Mouse (Mus musculus) hindbrain, embryonic 13.5 days (tissue): ENCODE results near the gene Minos1. TPM values are rescaled to one million over a fixed set of nuclear protein-coding genes. Genes with fewer than 3 reads are reported as not detected.

Source experiments
- ATAC-seq: fragments of 200-750 bp; cut with Nextera tagmentation; 2 replicates; pipeline ENCODE4 v1.8.0; 2017; ENCODE audit warnings: moderate TSS enrichment; ENCODE audit not compliant: low FRiP score
- H3K27ac ChIP-seq: fragments of 300-500 bp; sonication (generic); 2 replicates; pipeline ENCODE4 v1.5.1; 2015; ENCODE audit warnings: inconsistent platforms, mild to moderate bottlenecking, moderate library complexity
- H3K27me3 ChIP-seq: fragments of 300-500 bp; sonication (generic); 2 replicates; pipeline ENCODE4 v1.6.1; 2015; ENCODE audit warnings: mild to moderate bottlenecking, inconsistent platforms
- H3K36me3 ChIP-seq: fragments of 300-500 bp; sonication (generic); 2 replicates; pipeline ENCODE4 v1.6.1; 2015; ENCODE audit warnings: mild to moderate bottlenecking, inconsistent platforms
- H3K4me1 ChIP-seq: fragments of 300-500 bp; sonication (generic); replicated peaks from 2 replicates; pipeline ENCODE4 v1.6.1; 2015; ENCODE audit warnings: inconsistent platforms
- H3K4me2 ChIP-seq: fragments of 300-500 bp; sonication (generic); 2 replicates; pipeline ENCODE4 v1.6.1; 2015; ENCODE audit warnings: inconsistent platforms, mild to moderate bottlenecking, moderate library complexity
- H3K4me3 ChIP-seq: fragments of 300-500 bp; sonication (generic); 2 replicates; pipeline ENCODE4 v1.5.1; 2015; ENCODE audit warnings: mild to moderate bottlenecking, inconsistent platforms
- H3K9ac ChIP-seq: fragments of 300-500 bp; sonication (generic); 2 replicates; pipeline ENCODE4 v1.6.1; 2015; ENCODE audit warnings: mild to moderate bottlenecking, inconsistent platforms
- H3K9me3 ChIP-seq: fragments of 300-500 bp; sonication (generic); 2 replicates; pipeline ENCODE4 v1.6.1; 2016; ENCODE audit warnings: inconsistent platforms
- WGBS: fragments of 180-500 bp; shearing (Covaris S2); methylation state at CpG from one replicate; pipeline ENCODE4 v1.1.7; 2015; 5-methylcytosine and 5-hydroxymethylcytosine counted together
- polyA plus RNA-seq: library from polyadenylated mRNA; unstranded; fragments of >200 nt; fragmentation: Nextera tagmentation; extraction: Ambion mirVana; gene quantifications from 2 replicates; pipeline ENCODE4 v1.2.1, GENCODE M21; 2015

Minos1 gene
- polyA plus RNA-seq, 1 experiment from 2014 or later: 441 TPM

- no peak overlapping the region for H3K4me2 ChIP-seq
- 88% methylated on average over 2 of the region's 2 CpGs for WGBS
- ATAC-seq: no peak
These were observed 5.1 kb upstream of the Minos1 start for GRCm38 (mm10) chr4:139136011-139136410.

GRCm38 (mm10) chr4:139133109-139133508, 2.2 kb upstream of the Minos1 start:
- no peak for ATAC-seq
- Histone ChIP-seq H3K27me3 (no peaks in the 10 kb centered on the region), H3K36me3 (no peaks in the 10 kb centered on the region), H3K27ac (no peak overlapping the region), H3K4me2 (no peak overlapping the region), H3K4me3 (no peak overlapping the region), H3K9me3 (no peaks in the 10 kb centered on the region), H3K9ac (no peak overlapping the region), H3K4me1 (peaks cover 26% of the 10 kb centered on the region)
- 84% methylated on average over 5 of the region's 5 CpGs for WGBS

More at GRCm38 (mm10) chr4:139136011-139136410, 5.1 kb upstream of the Minos1 start:
- Histone ChIP-seq H3K36me3 (no peaks in the 10 kb centered on the region), H3K9me3 (no peaks in the 10 kb centered on the region), H3K27ac (no peak overlapping the region), H3K4me1 (peaks cover 6% of the 10 kb centered on the region), H3K27me3 (no peaks in the 10 kb centered on the region), H3K4me3 (no peak overlapping the region), H3K9ac (no peak overlapping the region)

- Histone ChIP-seq H3K4me2 (peak overlapping the region; percentile 58), H3K9me3 (no peaks in the 10 kb centered on the region), H3K4me3 (peak overlapping the region; percentile 97), H3K27ac (no peak overlapping the region; the same call in 1 of the 2 replicates), H3K36me3 (no peaks in the 10 kb centered on the region), H3K9ac (peak overlapping the region; percentile 61), H3K4me1 (peaks cover 27% of the 10 kb centered on the region), H3K27me3 (no peaks in the 10 kb centered on the region)
- WGBS: 89% methylated on average over 14 of the region's 14 CpGs
- ATAC-seq: no peak
These were observed 1.2 kb upstream of the Minos1 start for GRCm38 (mm10) chr4:139131858-139132672.

DNA sequence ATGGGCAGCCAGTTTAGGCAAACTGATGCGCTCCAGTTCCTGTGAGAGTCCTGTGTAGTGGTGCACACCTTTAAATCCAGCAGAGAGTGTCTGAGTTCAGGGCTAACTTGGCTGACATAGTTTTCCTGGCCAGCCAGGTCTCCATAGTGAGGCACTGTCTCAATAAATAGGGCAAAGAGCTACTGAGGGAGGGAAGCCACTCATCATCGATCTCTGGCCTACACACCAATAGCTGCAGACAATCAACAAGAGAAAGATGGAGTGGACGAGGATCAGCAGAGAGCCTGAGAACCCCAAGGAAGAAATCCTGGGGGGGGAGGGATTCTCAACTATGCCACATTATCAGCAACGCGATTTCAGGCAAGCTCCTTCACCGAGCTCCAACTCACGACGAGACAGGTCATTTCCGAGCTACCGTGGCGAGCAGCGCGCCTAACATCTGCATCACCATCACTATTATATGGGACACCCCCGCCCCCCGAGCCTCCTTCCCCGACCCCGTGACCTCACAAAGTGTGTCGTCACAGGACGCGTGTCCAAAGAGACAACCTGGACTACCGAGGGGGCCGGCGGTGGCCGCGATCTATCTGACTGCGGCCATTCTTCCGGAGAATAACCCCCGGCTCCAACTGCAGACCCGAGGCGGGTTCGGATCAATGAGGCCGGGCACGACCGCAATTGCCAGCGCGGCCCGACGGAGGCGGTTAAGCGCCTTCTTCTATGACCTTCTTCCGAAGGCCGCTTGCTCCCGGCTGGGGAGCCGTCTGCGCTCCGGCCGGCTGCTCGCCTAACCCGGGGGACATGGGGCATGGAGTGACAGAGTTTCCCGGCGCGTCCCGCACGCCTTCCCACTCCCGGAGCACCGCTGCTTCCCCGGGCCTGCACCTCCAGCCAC, 860 bp downstream of the Minos1 start:
- H3K9me3 ChIP-seq: no peaks in the 10 kb centered on the region
- peak; percentile 36 for ATAC-seq
- peaks cover 27% of the 10 kb centered on the region for H3K4me1 ChIP-seq
- H3K9ac ChIP-seq: peak overlapping the region; percentile 98
- peak overlapping the region; percentile 95 for H3K4me2 ChIP-seq
- no peaks in the 10 kb centered on the region; the same call in 1 of the 2 replicates for H3K36me3 ChIP-seq
- H3K4me3 ChIP-seq: peak overlapping the region; percentile 97
- WGBS: 3% methylated on average over 55 of the region's 57 CpGs
- H3K27me3 ChIP-seq: no peaks in the 10 kb centered on the region
- peak overlapping the region; percentile 93 for H3K27ac ChIP-seq

GRCm38 (mm10) chr4:139126475-139126874, 4.4 kb downstream of the Minos1 start:
- no peak overlapping the region for H3K4me3 ChIP-seq
- no peak for ATAC-seq
- no peaks in the 10 kb centered on the region for H3K27me3 ChIP-seq
- no peaks in the 10 kb centered on the region; the same call in 1 of the 2 replicates for H3K36me3 ChIP-seq
- no peaks in the 10 kb centered on the region for H3K9me3 ChIP-seq
- no peak overlapping the region for H3K27ac ChIP-seq
- 92% methylated on average over 3 of the region's 3 CpGs for WGBS
- H3K4me1 ChIP-seq: peaks cover 22% of the 10 kb centered on the region
- no peak overlapping the region for H3K9ac ChIP-seq
- no peak overlapping the region for H3K4me2 ChIP-seq

DNA sequence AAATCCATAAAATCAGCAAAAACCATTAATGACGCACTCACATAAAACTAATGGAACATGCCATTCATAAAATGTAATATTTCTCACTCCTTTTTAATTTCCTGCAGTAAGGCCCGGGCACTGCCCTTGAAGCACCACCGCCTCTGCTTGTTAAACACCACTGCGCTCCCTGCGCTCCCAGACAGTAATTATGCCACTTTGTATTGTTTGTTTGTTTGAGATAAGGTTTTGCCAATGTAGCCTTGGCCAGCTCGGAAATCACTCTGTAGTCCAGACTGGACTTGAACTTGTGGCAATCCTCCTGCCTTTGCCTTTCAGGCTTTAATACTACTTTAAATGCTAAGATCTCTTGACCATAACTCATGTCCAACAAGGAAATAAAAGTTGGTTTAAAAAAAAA, 6.0 kb downstream of the Minos1 start:
- 98% methylated on average over 6 of the region's 6 CpGs for WGBS
- no peaks in the 10 kb centered on the region for H3K27me3 ChIP-seq
- H3K4me2 ChIP-seq: no peak overlapping the region
- no peak for ATAC-seq
- H3K9ac ChIP-seq: no peak overlapping the region
- H3K27ac ChIP-seq: no peak overlapping the region
- no peak overlapping the region for H3K4me3 ChIP-seq
- no peaks in the 10 kb centered on the region for H3K9me3 ChIP-seq
- H3K4me1 ChIP-seq: peaks cover 19% of the 10 kb centered on the region
- H3K36me3 ChIP-seq: no peaks in the 10 kb centered on the region; the same call in 1 of the 2 replicates

DNA sequence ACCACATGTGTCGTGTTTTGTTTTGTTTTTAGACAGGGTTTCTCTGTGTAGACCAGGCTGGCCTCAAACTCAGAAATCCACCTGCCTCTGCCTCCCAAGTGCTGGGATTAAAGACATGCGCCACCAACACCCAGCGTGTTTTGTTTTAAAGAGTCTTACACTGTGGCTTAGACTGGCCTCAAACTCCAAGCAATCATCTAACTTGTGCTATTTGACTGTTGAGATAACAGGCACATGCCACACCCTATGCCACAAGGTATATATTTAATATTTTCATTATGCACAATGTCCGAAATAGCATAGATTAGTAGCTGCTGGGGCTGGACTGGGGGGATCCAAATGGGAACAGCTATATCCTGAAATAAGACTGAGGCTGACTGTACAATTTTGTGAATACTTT, 8.4 kb downstream of the Minos1 start:
- no peaks in the 10 kb centered on the region for H3K27me3 ChIP-seq
- H3K36me3 ChIP-seq: no peaks in the 10 kb centered on the region; the same call in 1 of the 2 replicates
- no peaks in the 10 kb centered on the region for H3K9me3 ChIP-seq
- WGBS: 95% methylated on average over 4 of the region's 4 CpGs
- no peak overlapping the region for H3K27ac ChIP-seq
- H3K4me1 ChIP-seq: no peaks in the 10 kb centered on the region
- H3K9ac ChIP-seq: no peak overlapping the region
- no peak overlapping the region for H3K4me3 ChIP-seq
- ATAC-seq: no peak
- H3K4me2 ChIP-seq: no peak overlapping the region

DNA sequence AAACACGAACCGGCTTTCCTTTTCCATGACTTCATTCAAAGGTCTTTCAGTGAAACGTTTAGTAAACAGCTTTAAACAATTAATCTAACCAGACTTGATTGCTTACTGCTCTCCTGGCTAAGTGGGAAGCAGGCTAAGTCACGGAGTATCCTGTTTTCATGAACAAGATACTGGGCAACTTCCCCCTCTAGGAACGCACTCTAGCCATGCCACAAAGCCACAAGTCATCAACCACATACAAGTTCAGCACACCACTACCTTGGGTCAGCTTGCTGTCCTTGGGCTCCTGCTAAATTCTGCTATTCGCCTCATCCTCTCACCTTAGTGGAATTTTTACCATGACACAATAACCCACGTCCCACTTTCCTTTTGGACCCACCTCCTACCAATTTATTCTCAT, 9.9 kb downstream of the Minos1 start:
- H3K4me1 ChIP-seq: no peaks in the 10 kb centered on the region; the same call in 1 of the 2 replicates
- H3K9me3 ChIP-seq: no peaks in the 10 kb centered on the region
- no peak overlapping the region for H3K27ac ChIP-seq
- H3K27me3 ChIP-seq: no peaks in the 10 kb centered on the region
- 82% methylated on average over 7 of the region's 7 CpGs for WGBS
- H3K36me3 ChIP-seq: no peaks in the 10 kb centered on the region
- ATAC-seq: no peak
- no peak overlapping the region for H3K4me2 ChIP-seq
- H3K9ac ChIP-seq: no peak overlapping the region
- no peak overlapping the region for H3K4me3 ChIP-seq

DNA sequence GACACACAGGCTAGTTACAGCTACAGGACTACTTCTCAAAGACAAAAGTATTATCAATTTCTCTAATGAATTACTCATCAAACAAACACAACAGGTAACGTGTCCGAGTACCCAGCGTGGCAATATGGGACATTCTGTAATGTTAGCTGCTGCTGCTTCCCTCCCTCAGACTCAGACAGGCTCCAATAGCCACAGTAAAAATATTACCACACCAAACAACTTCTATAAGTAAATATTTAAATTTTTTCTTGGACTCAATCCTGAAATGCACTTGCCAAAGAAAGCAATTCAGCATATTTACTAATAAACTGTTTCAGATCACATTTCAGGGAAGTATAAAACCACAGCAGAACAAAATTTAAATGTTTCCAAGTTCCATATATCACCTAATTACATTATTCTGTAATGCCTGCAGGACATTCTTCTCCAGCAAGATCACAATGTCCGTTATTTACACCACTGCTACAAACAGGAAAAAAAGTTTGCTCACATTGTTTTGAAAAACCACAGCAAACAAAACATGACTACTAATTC, 10.6 kb downstream of the Minos1 start:
- WGBS: 92% methylated on average over 4 of the region's 4 CpGs
- Histone ChIP-seq H3K4me1 (no peaks in the 10 kb centered on the region; the same call in 1 of the 2 replicates), H3K27me3 (no peaks in the 10 kb centered on the region), H3K4me2 (no peak overlapping the region), H3K9ac (no peak overlapping the region), H3K27ac (no peak overlapping the region), H3K9me3 (no peaks in the 10 kb centered on the region), H3K36me3 (no peaks in the 10 kb centered on the region), H3K4me3 (no peak overlapping the region)
- no peak for ATAC-seq

DNA sequence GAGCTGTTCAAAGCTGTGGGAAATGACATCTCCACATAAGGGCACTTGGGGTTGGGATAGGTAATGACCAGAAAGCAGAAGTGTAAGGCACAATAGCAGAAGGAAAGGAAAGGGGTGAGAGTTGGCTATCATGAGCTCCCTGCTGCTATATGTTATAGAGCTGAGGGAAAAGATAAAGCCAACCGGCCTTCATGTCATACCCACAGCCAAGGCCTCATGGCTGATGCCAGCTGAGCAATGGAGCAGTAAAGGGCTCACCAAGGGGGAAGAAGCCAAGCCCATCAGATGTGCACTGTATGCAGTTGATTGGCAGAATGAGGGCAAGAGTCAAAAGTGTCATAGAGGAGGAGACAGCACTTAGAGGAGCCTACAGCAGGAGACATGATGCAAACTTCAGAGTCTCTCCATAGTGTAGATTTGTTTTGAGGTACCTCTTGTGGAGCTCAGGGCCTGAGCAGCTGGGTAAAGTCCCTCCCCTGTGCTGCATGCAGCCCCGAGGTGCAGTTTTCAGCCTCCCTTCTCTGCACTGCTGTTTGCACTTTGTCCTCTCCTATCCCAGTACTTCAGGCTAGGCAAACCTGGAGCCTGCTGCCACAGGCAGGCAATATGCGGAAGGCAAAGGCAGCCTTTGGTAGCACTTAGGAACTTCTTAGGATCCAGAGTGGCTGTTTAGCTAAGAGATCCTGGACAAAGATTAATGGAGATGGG, 14.4 kb downstream of the Minos1 start:
- WGBS: 91% methylated on average over 3 of the region's 3 CpGs
- no peak for ATAC-seq
- H3K4me2 ChIP-seq: no peak overlapping the region
- peaks cover 12% of the 10 kb centered on the region for H3K4me1 ChIP-seq
- no peaks in the 10 kb centered on the region for H3K36me3 ChIP-seq
- no peaks in the 10 kb centered on the region for H3K9me3 ChIP-seq
- H3K4me3 ChIP-seq: no peak overlapping the region
- no peak overlapping the region for H3K27ac ChIP-seq
- H3K27me3 ChIP-seq: no peaks in the 10 kb centered on the region
- no peak overlapping the region for H3K9ac ChIP-seq

DNA sequence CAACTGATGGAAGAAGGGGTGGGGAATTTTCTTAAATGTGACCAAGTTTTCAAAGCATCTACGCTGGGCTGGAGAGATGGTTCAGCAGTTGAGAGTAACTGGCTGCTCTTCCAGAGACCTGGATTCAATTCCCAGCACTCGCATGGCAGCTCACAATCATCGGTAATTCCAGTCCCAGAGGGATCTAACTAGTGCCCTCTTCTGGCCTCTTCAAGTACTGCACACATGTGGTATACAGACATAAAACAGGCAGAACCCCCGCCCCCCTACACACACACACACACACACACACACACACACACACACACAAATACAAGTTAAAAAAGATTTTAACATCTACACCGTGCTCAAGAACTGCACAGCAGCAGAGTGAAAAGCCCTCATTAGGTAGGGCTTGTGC, 15.2 kb downstream of the Minos1 start:
- Histone ChIP-seq H3K4me2 (no peak overlapping the region), H3K36me3 (no peaks in the 10 kb centered on the region), H3K27ac (no peak overlapping the region), H3K9ac (no peak overlapping the region), H3K9me3 (no peaks in the 10 kb centered on the region), H3K4me3 (no peak overlapping the region), H3K4me1 (peaks cover 19% of the 10 kb centered on the region), H3K27me3 (no peaks in the 10 kb centered on the region)
- WGBS: 88% methylated on average over 5 of the region's 5 CpGs
- no peak for ATAC-seq

DNA sequence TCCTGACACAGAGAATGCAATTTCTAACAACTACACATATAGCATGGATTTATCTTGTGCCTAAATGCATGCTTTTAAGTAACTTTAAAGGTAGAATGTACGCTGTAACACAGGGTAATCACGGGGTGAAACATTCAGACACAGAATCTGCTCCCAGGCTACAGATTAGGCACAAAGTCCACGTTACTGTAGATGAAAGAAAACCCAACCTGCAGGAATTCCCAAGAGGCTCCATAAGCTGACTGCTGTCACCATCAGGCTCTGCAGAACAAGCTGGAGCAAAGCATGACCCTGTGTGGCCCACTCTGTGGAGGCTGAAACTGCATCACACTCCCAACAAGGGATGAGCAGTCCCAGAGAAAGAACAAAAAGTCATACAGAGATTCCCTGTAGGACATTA, 18.4 kb downstream of the Minos1 start:
- no peak overlapping the region for H3K27ac ChIP-seq
- H3K4me3 ChIP-seq: no peak overlapping the region
- no peak overlapping the region for H3K4me2 ChIP-seq
- H3K4me1 ChIP-seq: peaks cover 25% of the 10 kb centered on the region
- no peak overlapping the region for H3K9ac ChIP-seq
- no peak for ATAC-seq
- H3K36me3 ChIP-seq: no peaks in the 10 kb centered on the region
- no peaks in the 10 kb centered on the region for H3K27me3 ChIP-seq
- WGBS: 80% methylated on average over 3 of the region's 3 CpGs
- no peaks in the 10 kb centered on the region for H3K9me3 ChIP-seq
